Mouse (Mus musculus) stomach, embryonic 16.5 days (tissue): ENCODE results near the gene Ptprb. TPM values are rescaled to one million over a fixed set of nuclear protein-coding genes. Genes with fewer than 3 reads are reported as not detected.

Source experiments
- polyA plus RNA-seq: library from polyadenylated mRNA; unstranded; fragments of >200 nt; fragmentation: Nextera tagmentation; extraction: Ambion mirVana; gene quantifications from 2 replicates; pipeline ENCODE4 v1.2.1, GENCODE M21; 2015

Ptprb gene
- polyA plus RNA-seq, 1 experiment from 2014 or later = 5.6 TPM

Other genes with a start within 250 kb of the Ptprb start
- gene 4933416C03Rik, start 161.6 kb upstream of the Ptprb start, polyA plus RNA-seq = not detected in 2 replicates
- gene Kcnmb4, start 198.4 kb downstream of the Ptprb start, polyA plus RNA-seq = 3.2 and 4.3 TPM in 2 replicates